Mouse (Mus musculus): ENCODE data around the gene Prkar1b. TPM values are rescaled to one million over a fixed set of nuclear protein-coding genes. Genes with fewer than 3 reads are reported as not detected.

Gene Prkar1b
- total RNA-seq, 2 experiments from 2014 or later, result 23.1 to 31.3 TPM

DNA sequence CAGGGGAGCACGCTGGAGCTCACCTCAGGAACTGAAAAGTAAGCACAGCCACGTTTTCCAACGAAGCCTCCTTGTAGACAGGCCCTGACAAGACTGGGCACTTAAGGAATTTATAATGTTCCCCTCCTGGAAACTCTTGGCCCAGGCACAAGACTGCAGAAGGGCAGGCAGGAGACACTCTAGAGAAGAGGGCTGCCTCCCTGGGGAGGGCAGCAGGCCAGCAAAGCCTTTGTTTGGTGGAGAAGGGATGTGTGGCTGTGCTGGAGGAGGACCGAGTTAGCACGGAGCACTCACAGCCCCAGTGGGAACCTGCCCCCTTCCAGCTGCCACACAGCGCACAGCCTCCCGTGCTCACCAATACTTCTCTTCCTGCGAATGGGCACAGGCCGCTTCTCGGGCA is 161.8 kb downstream of the Prkar1b start:
- DNase-seq (ENCODE audit: low spot score in 2 of 2), result no peak

- no peak for DNase-seq (ENCODE audit: low spot score in 2 of 2)
Observed at GRCm38 (mm10) chr5:138981921-138982320, 167.9 kb downstream of the Prkar1b start.

DNA sequence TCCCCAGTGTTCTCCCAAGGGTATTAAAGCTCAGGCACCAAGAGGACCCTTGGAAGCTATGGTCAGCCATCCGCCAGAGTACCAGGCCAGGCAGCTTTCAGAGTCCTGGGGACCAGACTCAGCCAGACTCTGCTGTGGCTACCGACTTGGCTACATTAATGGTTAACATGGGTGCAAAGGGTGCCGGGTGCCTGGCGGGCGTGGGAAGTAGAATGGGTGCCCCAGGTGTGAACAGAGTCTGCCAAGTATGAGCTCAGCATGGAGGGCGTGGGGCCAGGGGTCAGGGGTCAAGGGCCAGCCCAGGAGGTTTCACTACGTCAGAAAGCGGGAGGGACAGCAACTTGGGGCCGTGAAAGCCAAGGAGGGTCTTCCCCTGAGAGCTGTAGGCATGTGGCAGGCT is 169.2 kb downstream of the Prkar1b start:
- DNase-seq (ENCODE audit: low spot score in 2 of 2), result no peak

- no peak for DNase-seq (ENCODE audit: low spot score in 2 of 2)
Observed at GRCm38 (mm10) chr5:138979840-138980239, 170.0 kb downstream of the Prkar1b start.

DNA sequence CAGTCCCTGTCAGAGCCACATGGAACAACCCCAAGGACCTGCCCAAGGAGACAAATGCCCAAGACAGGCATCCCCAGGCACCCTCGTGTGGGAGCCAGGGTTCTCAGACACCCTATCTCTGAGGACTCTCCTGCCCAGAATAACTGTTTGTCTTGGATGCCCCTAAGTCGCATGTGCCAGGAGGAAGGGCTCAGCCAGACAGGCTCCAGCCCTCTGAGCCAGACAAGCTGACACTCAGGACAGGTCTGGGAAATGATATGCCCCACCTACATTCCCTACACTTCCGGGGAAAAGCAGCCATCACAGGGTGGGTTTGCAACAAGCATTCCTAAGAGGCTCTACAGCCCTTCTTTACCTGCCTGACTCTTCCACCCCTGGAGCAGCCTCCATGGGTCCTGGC is 172.0 kb downstream of the Prkar1b start:
- no peak for DNase-seq (ENCODE audit: low spot score in 2 of 2)

DNA sequence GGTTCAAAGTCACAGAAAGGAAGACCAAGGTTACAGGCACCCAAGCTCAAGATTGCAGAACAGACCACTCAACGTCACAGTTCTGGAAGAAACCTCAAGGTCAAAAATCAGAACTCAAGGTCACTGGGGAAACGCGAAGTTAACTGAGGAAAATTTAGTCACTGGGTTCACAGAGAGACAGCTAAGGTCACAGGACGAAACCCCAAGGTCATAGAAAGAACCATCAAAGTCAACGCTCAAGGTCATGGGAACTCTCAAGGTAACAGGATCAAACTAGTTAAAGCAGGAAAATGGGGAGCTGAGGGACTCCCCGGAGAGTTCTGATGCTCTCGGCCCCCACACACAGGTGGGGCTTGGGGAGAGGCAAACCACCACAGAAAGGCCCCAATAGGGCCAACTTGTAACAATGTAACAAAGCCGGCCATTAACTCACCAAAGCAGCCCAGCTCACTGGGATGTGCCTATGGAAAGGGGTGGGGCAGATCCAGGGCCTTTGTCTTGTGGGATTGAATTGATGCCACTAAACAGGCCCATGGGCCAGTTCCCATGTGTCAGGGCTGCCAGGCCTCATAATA is 174.8 kb downstream of the Prkar1b start:
- no peak for DNase-seq (ENCODE audit: low spot score in 2 of 2)

DNA sequence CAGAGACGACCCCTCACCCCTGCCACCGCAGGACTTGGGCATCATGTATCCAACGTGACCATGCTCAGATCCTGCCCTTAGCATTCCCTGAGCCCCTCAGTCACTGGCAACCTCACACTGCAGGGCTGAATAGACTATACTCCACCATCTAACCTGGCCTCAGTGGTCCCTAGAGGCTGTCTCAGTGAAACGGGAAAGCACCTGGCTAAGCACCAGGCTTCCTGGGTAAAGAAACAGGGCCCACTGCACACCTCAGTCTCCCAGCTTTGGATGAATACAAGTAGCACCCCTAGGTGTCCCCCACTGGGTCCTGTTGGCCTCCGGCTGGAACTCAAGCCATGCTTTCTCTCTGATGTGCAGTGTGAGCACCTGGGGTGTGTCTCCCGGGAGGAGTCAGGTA is 176.3 kb downstream of the Prkar1b start:
- no peak for DNase-seq (ENCODE audit: low spot score in 2 of 2)

GRCm38 (mm10) chr5:138971405-138971804 is 178.4 kb downstream of the Prkar1b start:
- DNase-seq (ENCODE audit: low spot score in 2 of 2), result no peak

GRCm38 (mm10) chr5:138970056-138970490 is 179.7 kb downstream of the Prkar1b start:
- no peak for DNase-seq (ENCODE audit: low spot score in 2 of 2)

Other genes with a start within 250 kb of the Prkar1b start
- gene Pdgfa, start 152.6 kb downstream of the Prkar1b start, total RNA-seq (2021), result 10 to 100 TPM; 30.4 to 33.9 TPM
- gene Dnaaf5, start 222 bp upstream of the Prkar1b start, total RNA-seq (2021), result 10 to 100 TPM; 15.8 to 16.1 TPM
- 10 to 100 TPM; 78.5 to 81.6 TPM for gene Sun1, start 50.6 kb upstream of the Prkar1b start, total RNA-seq (2021)
- gene Get4, start 102.3 kb upstream of the Prkar1b start, total RNA-seq (2021), result 100 to 1,000 TPM; 102 to 118 TPM
- 1 to 10 TPM; 6.2 to 8.0 TPM for gene Adap1, start 175.6 kb upstream of the Prkar1b start, total RNA-seq (2021)
- 10 to 100 TPM; 62.9 to 65.6 TPM for gene Cox19, start 201.4 kb upstream of the Prkar1b start, total RNA-seq (2021)
- not detected for gene Cyp2w1, start 202.6 kb upstream of the Prkar1b start, total RNA-seq (2021)
- gene Gpr146, start 227.7 kb upstream of the Prkar1b start, total RNA-seq (2021), result 10 to 100 TPM; 10.4 to 10.7 TPM

Data from adrenal gland, postnatal 4 days (tissue).